Mouse (Mus musculus) heart, embryonic 14.5 days (tissue): Measurements from ENCODE around the gene Kmt5c. TPM values are rescaled to one million over a fixed set of nuclear protein-coding genes. Genes with fewer than 3 reads are reported as not detected.
"Not testable (repeated sequence)": the region's sequence is repeated elsewhere in the genome, so short reads cannot be mapped to it uniquely, and the experiment has no call there.

ENCODE experiments used
- ATAC-seq: fragments of 200-750 bp; cut with Nextera tagmentation; 2 replicates; pipeline ENCODE4 v1.8.0; 2017; ENCODE audit warnings: low read depth, moderate TSS enrichment; ENCODE audit not compliant: insufficient number of reproducible peaks, insufficient read depth, low FRiP score
- H3K27ac ChIP-seq, 2 experiments: fragments of 200-500 bp in 1 of 2; fragments of 300-500 bp in 1 of 2; sonication (generic) in 1 of 2; replicated peaks in 1 of 2; 2 replicates each; pipeline ENCODE4 v1.5.1; 2012 to 2014; ENCODE audit warnings: low read depth in 2 of 2, low read length in 2 of 2, control low read depth in 1 of 2, mild to moderate bottlenecking in 1 of 2, mixed read lengths in 1 of 2; ENCODE audit not compliant: control insufficient read depth in 1 of 2, insufficient read depth in 1 of 2
- H3K27me3 ChIP-seq: fragments of 300-500 bp; sonication (generic); 2 replicates; pipeline ENCODE4 v1.6.1; 2014; ENCODE audit warnings: mild to moderate bottlenecking, low read length, control low read depth; ENCODE audit not compliant: control insufficient read depth, insufficient read depth
- H3K36me3 ChIP-seq: fragments of 300-500 bp; sonication (generic); 2 replicates; pipeline ENCODE4 v1.6.1; 2014; ENCODE audit warnings: mild to moderate bottlenecking, control low read depth, low read length, mixed read lengths; ENCODE audit not compliant: control insufficient read depth, insufficient read depth
- H3K4me1 ChIP-seq, 2 experiments: fragments of 200-500 bp in 1 of 2; fragments of 300-500 bp in 1 of 2; sonication (generic) in 1 of 2; 2 replicates each; pipeline ENCODE4 v1.6.1; 2012 to 2014; ENCODE audit warnings: low read length in 2 of 2, control low read depth in 1 of 2, mixed read lengths in 1 of 2; ENCODE audit not compliant: control insufficient read depth in 2 of 2, insufficient read depth in 2 of 2
- H3K4me2 ChIP-seq: fragments of 300-500 bp; sonication (generic); 2 replicates; pipeline ENCODE4 v1.6.1; 2014; ENCODE audit warnings: mild to moderate bottlenecking, low read length
- H3K4me3 ChIP-seq, 2 experiments: fragments of 200-500 bp in 1 of 2; fragments of 300-500 bp in 1 of 2; sonication (generic) in 1 of 2; 2 replicates each; pipeline ENCODE4 v1.5.1; 2012 to 2014; ENCODE audit warnings: low read length in 2 of 2, mild to moderate bottlenecking in 2 of 2, control low read depth in 1 of 2, low read depth in 1 of 2, moderate library complexity in 1 of 2; ENCODE audit not compliant: control insufficient read depth in 1 of 2, insufficient read depth in 1 of 2
- H3K9ac ChIP-seq: fragments of 300-500 bp; sonication (generic); 2 replicates; pipeline ENCODE4 v1.6.1; 2014; ENCODE audit warnings: mild to moderate bottlenecking, low read length
- H3K9me3 ChIP-seq: fragments of 300-500 bp; sonication (generic); 2 replicates; pipeline ENCODE4 v1.6.1; 2016; ENCODE audit warnings: low read length, control low read depth; ENCODE audit not compliant: control insufficient read depth
- WGBS: fragments of 180-500 bp; shearing (Covaris S2); extraction: QIAGEN DNeasy Blood & Tissue Kit; methylation state at CpG from one replicate; pipeline ENCODE4 v1.1.7; 2014; 5-methylcytosine and 5-hydroxymethylcytosine counted together
- polyA plus RNA-seq: library from polyadenylated mRNA; unstranded; fragments of >200 nt; fragmentation: Nextera tagmentation; extraction: Ambion mirVana; gene quantifications from 2 replicates; pipeline ENCODE4 v1.2.1, GENCODE M21; 2014

Kmt5c gene
- polyA plus RNA-seq, 1 experiment from 2014 or later = 47.6 TPM

DNA sequence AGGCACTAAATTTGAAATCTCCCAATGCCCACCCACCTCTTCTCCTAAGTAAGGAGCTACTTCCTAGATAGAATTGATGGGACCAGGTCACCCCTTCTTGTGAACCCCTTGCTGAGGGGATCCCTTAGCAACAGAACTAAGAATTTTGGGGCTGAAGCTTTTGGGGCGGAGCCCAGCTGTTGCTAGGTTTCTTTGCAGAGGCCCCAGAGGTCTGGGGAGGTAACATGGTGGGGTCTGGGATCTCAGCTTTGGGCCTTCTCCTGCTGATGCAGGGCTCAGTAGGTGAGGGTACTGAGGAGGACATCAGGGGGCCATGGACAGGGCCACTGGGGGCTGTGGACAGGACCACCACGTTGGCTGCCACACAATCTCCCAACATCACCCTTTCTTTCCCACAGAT is 42.8 kb downstream of the Kmt5c start, which contains the start of the genes Il11 and Tmem190:
Gene Il11 (minus strand): TSS at position 101 of the 400 bp plus-strand sequence.
Gene Tmem190 (plus strand): TSS at position 179 of the 400 bp plus-strand sequence.
- WGBS = 72% methylated on average over 2 of the region's 2 CpGs

GRCm38 (mm10) chr7:4783667-4784268 is 43.9 kb downstream of the Kmt5c start:
- Histone ChIP-seq H3K4me2 (no peak overlapping the region), H3K36me3 (no peaks in the 10 kb centered on the region), H3K9ac (no peak overlapping the region), H3K4me3 (no peak overlapping the region), H3K27me3 (peaks cover 28% of the 10 kb centered on the region), H3K9me3 (no peaks in the 10 kb centered on the region), H3K4me1 (peaks cover 8 to 10% of the 10 kb centered on the region in 2 experiments), H3K27ac (no peak overlapping the region)
- ATAC-seq = no peak
- 63% methylated on average over 14 of the region's 14 CpGs for WGBS

More for the DNA sequence above, 42.8 kb downstream of the Kmt5c start, which contains the start of the genes Il11 and Tmem190:
- Histone ChIP-seq H3K9ac (no peak within 1 kb of the TSS), H3K4me2 (no peak within 1 kb of the TSS), H3K36me3 (no peaks in the 10 kb centered on the region), H3K27me3 (peaks cover 38% of the 10 kb centered on the region), H3K27ac (no peak within 1 kb of the TSS), H3K9me3 (no peaks in the 10 kb centered on the region), H3K4me1 (peaks cover 3 to 4% of the 10 kb centered on the region in 2 experiments; a peak in 1 of 4 replicates), H3K4me3 (no peak within 1 kb of the TSS)
- ATAC-seq = no peak

GRCm38 (mm10) chr7:4788499-4789435 is 48.9 kb downstream of the Kmt5c start:
- 0 out of 2 replicates have a peak, but pooled peaks have one; percentile 39 for ATAC-seq
- WGBS = 2% methylated on average over 63 of the region's 64 CpGs
- peak overlapping the region; percentile 89 for H3K4me2 ChIP-seq

DNA sequence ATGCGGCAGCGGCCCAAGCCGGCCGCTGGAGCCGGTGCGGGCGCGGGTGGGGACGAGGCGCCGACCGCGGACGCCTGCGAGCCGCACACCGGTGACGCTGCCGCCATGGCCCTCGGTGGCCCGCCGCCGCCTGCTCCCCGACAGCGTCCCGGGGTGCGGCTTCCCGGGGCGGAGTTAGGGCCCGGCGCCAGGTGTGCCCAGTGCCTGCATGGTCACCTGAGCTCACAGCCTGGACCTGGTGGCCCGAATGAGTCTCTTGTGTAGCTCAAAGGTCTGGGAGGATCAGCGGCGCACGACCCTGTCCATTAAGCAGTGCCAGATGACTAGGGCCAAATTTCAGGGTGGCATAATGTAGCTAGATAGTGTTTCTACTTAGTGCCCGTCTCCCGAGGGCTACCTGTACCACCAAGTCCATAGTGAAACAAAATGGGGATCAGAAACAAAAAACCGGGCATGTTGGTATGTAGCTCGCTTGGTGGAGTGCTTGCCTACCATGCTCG is 49.6 kb downstream of the Kmt5c start, which contains the start of gene Tmem238:
Gene Tmem238 (minus strand): TSS at position 221 of the 500 bp plus-strand sequence.
- WGBS = 8% methylated on average over 40 of the region's 40 CpGs
- H3K4me2 ChIP-seq = peak within 1 kb of the TSS; percentile 89
- peak within 1 kb of the TSS; percentile 81 for H3K9ac ChIP-seq
- peaks cover 8 to 11% of the 10 kb centered on the region in 2 experiments for H3K4me1 ChIP-seq
- H3K9me3 ChIP-seq = no peaks in the 10 kb centered on the region
- no peaks in the 10 kb centered on the region for H3K27me3 ChIP-seq
- peak within 1 kb of the TSS; percentile 53 to 58 for H3K4me3 ChIP-seq
- no peak for ATAC-seq
- H3K27ac ChIP-seq = peak within 1 kb of the TSS; percentile 23 to 61; a peak in 2 of 4 replicates
- peaks cover 11% of the 10 kb centered on the region for H3K36me3 ChIP-seq

More at GRCm38 (mm10) chr7:4788499-4789435, 48.9 kb downstream of the Kmt5c start:
- H3K27ac ChIP-seq = peak overlapping the region; percentile 23 to 61; a peak in 2 of 4 replicates
- H3K36me3 ChIP-seq = peaks cover 4% of the 10 kb centered on the region
- H3K9me3 ChIP-seq = no peaks in the 10 kb centered on the region
- H3K4me3 ChIP-seq = peak overlapping the region; percentile 53 to 58
- no peaks in the 10 kb centered on the region for H3K27me3 ChIP-seq
- peak overlapping the region; percentile 81 for H3K9ac ChIP-seq
- H3K4me1 ChIP-seq = peaks cover 8% of the 10 kb centered on the region in 2 experiments

DNA sequence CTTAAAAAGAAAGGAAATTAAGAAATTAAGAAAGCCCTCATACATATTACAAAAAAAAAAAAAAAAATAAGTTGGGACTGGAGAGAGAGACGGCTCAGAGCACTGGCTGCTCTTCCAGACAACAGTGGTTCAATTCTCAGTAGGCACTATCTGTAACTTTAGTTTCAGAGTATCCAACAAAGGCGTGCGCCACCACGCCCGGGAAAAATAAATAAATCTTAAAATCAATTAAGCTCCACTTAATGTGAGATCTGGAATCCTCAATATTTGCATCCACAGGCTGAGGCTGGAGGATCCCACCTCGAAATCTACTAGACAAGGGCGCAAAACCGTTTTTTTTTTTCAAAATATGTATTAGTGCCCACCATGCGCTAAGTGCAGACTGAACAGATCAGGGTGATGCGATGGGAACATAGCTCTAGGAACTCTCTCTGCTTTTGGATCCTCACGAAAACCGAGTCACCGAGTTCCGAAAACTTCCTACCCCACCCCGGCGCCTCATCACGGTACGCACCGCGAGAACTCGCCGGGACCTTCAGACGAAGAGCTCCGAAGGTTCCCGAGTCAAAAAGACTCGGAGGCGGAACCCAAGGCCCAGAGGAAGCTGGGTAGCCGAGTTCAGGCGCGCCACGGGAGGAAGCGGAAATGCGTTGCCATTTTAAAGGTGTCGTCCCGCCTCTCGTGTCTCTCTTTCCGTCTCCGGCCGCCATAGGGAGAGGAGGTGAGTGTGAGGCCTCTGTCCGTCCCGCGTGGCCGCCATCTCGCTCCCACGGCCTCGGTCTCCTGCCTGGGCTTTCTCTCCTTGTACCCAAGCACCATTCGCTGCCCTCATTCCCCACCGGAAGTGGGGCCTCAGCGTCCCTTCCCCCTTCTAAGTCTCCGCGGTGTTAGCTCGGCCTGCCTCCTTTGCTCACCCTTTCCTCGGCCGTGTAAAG is 52.6 kb downstream of the Kmt5c start, which contains the start of gene Rpl28:
Gene Rpl28 (plus strand): TSS at position 597 of the 935 bp plus-strand sequence.
- Histone ChIP-seq H3K27me3 (no peaks in the 10 kb centered on the region), H3K4me1 (peaks cover 8 to 11% of the 10 kb centered on the region in 2 experiments), H3K9me3 (no peaks in the 10 kb centered on the region), H3K4me3 (peak within 1 kb of the TSS; percentile 61 to 89), H3K27ac (peak within 1 kb of the TSS; percentile 91 to 96), H3K9ac (peak within 1 kb of the TSS; percentile 98), H3K4me2 (peak within 1 kb of the TSS; percentile 90), H3K36me3 (peaks cover 40% of the 10 kb centered on the region)
- 2% methylated on average over 53 of the region's 54 CpGs for WGBS
- ATAC-seq = peak; percentile 88

DNA sequence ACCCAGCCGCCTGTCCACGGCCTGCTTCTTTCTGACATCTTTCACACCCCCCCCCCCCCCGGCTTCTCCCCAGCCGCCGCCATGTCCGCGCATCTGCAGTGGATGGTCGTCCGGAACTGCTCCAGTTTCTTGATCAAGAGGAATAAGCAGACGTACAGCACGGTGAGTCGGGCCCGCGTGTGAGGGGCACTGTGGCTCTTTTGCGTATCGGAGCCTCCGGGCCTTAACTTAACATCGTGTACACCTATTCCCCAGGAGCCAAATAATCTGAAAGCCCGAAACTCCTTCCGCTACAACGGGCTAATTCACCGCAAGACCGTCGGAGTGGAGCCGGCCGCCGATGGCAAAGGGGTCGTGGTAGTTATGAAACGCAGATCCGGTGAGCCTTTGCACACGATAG is 53.3 kb downstream of the Kmt5c start:
- Histone ChIP-seq H3K27ac (peak overlapping the region; percentile 66 to 90), H3K4me3 (peak overlapping the region; percentile 61 to 89), H3K36me3 (peaks cover 43% of the 10 kb centered on the region), H3K4me2 (peak overlapping the region; percentile 90), H3K4me1 (peaks cover 7 to 11% of the 10 kb centered on the region in 2 experiments), H3K9ac (peak overlapping the region; percentile 98)
- not testable (repeated sequence) for H3K27me3 ChIP-seq, H3K9me3 ChIP-seq, ATAC-seq
- WGBS = under 1% methylated on average over 31 of the region's 31 CpGs
